Mouse (Mus musculus) kidney, postnatal 14 days (tissue): ENCODE measurements around the gene Pqlc3.

Source experiments
- DNase-seq: peaks from one replicate; pipeline ENCODE4 v3.0.0; 2022; ENCODE audit warnings: mixed read lengths

Gene Pqlc3

GRCm38 (mm10) chr12:17001211-17001610, 1.0 kb upstream of the Pqlc3 start:
- DNase-seq = no peak

GRCm38 (mm10) chr12:17000628-17001027, 420 bp upstream of the Pqlc3 start:
- no peak for DNase-seq

GRCm38 (mm10) chr12:16999146-16999545, 1.1 kb downstream of the Pqlc3 start:
- no peak for DNase-seq

GRCm38 (mm10) chr12:16996886-16997462, 3.2 kb downstream of the Pqlc3 start:
- DNase-seq = no peak

GRCm38 (mm10) chr12:16996281-16996680, 3.9 kb downstream of the Pqlc3 start:
- no peak for DNase-seq

- no peak for DNase-seq
Measured at GRCm38 (mm10) chr12:16994291-16994690, 5.9 kb downstream of the Pqlc3 start.

- DNase-seq = no peak
Measured at GRCm38 (mm10) chr12:16992355-16992754, 7.9 kb downstream of the Pqlc3 start.

GRCm38 (mm10) chr12:16991376-16991775, 8.8 kb downstream of the Pqlc3 start:
- no peak for DNase-seq

GRCm38 (mm10) chr12:16985778-16986177, 14.4 kb downstream of the Pqlc3 start:
- DNase-seq = no peak

- no peak for DNase-seq
Measured at GRCm38 (mm10) chr12:16977120-16977519, 23.1 kb downstream of the Pqlc3 start.

GRCm38 (mm10) chr12:16966811-16967210, 33.4 kb downstream of the Pqlc3 start:
- no peak for DNase-seq

- no peak for DNase-seq
Measured at GRCm38 (mm10) chr12:16963354-16963753, 36.9 kb downstream of the Pqlc3 start.

- no peak for DNase-seq
Measured at GRCm38 (mm10) chr12:16958851-16959250, 41.4 kb downstream of the Pqlc3 start.

- no peak for DNase-seq
Measured at GRCm38 (mm10) chr12:16948239-16948638, 52.0 kb downstream of the Pqlc3 start.

GRCm38 (mm10) chr12:16941976-16942375, 58.2 kb downstream of the Pqlc3 start:
- no peak for DNase-seq
